Comparison of ENCODE assay signal across 9 mouse cellular contexts in the genomic region with DNA sequence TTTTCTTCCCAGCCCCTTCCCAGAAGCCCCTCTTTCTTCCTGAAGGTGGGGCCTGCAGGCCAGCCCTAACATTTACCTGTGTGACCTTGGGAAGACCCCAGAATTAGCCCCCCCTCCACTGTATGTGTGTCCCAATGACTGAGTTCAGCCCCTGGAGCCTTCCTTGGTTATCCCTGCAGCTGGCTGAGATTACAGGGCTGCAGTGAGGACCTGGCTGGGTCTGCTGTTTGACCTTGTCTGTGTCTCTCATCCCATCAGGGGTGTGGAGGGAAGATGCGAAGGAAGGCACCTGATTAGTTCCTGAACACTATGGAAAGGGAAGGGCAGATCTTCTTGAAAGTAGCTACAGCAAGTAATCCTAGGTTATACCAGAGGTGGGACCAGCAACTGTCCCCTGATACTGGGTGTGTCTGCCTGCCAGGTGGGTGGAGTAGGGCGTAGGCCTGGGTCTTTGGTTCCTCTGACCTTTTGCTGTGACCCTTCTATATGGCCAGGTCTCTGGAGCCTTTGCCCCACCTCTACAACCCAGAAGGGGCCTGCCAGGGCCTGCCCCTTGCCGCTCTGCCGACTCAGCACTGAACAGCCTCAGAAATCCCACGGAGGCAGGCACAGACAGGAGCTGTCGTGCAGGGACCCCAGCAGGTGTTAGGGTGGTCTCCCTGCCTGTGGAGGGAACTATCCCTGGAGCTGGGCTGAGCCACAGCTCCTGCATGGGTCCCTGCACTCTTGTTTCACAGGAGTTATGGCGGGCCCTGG. TPM values are rescaled to one million over a fixed set of nuclear protein-coding genes. Genes with fewer than 3 reads are reported as not detected.
DNase-seq lines count a peak whose midpoint lies in the region; ATAC-seq and TF ChIP-seq lines count a peak whose summit lies in the region.
"Had no signal": no experiment of that assay in that cellular context is flagged by ENCODE, and none has a peak within 500 bp of the region (broad histone marks: within the 10 kb centered on the region; RNA-seq: fewer than 3 reads in every experiment).

No protein-coding gene starts in this region.

- no peak for TF ChIP-seq CTCF in stomach, postnatal 0 days (IDR thresholded peaks at IDR 0.05; ENCODE audit: low read depth)

- no peak for DNase-seq in heart, embryonic 10.5 days (ENCODE audit: low spot score)
- no peak for DNase-seq in heart, adult 18-20 months
- DNase-seq in neural tube, embryonic 10.5 days (ENCODE audit: extremely low spot score, low spot score): no peak
- no peak for DNase-seq in limb, embryonic 11.5 days (ENCODE audit: low spot score)
- DNase-seq in stomach, postnatal 0 days (ENCODE audit: low spot score): no peak
- DNase-seq in thymus, adult 18-20 months: no peak
- no peak for DNase-seq in layer of hippocampus, postnatal 25 days (ENCODE audit: extremely low spot score in 1 of 2, low spot score in 1 of 2)

- no peaks in the 10 kb centered on the region for H3K9me3 ChIP-seq in heart, embryonic 10.5 days
- H3K9me3 ChIP-seq in neural tube, embryonic 12.5 days: no peaks in the 10 kb centered on the region
- H3K9me3 ChIP-seq in limb, embryonic 11.5 days (ENCODE audit: control insufficient read depth, low read length): no peaks in the 10 kb centered on the region
- no peaks in the 10 kb centered on the region for H3K9me3 ChIP-seq in stomach, postnatal 0 days (ENCODE audit: control insufficient read depth, low read length)
- H3K9me3 ChIP-seq: limb, embryonic 12.5 days had no signal

- ATAC-seq in neural tube, embryonic 12.5 days (ENCODE audit: low FRiP score, low read depth): no peak
- ATAC-seq in limb, embryonic 11.5 days (ENCODE audit: insufficient number of reproducible peaks, low FRiP score, low TSS enrichment, low read depth): no peak
- no peak for ATAC-seq in stomach, postnatal 0 days (ENCODE audit: low FRiP score, low TSS enrichment)

- WGBS in heart, embryonic 10.5 days: 80% methylated on average over 7 of the region's 7 CpGs
- 85% methylated on average over 7 of the region's 7 CpGs for WGBS in neural tube, embryonic 12.5 days
- 76% methylated on average over 6 of the region's 7 CpGs for WGBS in limb, embryonic 11.5 days
- WGBS in stomach, postnatal 0 days: 58% methylated on average over 7 of the region's 7 CpGs

- peak overlapping the region; percentile 93 for H3K4me3 ChIP-seq in heart, embryonic 10.5 days
- no peak overlapping the region for H3K4me3 ChIP-seq in neural tube, embryonic 12.5 days
- no peak overlapping the region for H3K4me3 ChIP-seq in limb, embryonic 11.5 days (ENCODE audit: low read depth, low read length)
- H3K4me3 ChIP-seq in stomach, postnatal 0 days (ENCODE audit: low read depth, low read length): 0 out of 2 replicates have a peak overlapping the region, but pooled peaks have one; percentile 13

- H3K27ac ChIP-seq in heart, embryonic 10.5 days: peak overlapping the region; percentile 98
- no peak overlapping the region for H3K27ac ChIP-seq in neural tube, embryonic 12.5 days
- peak overlapping the region; percentile 25 for H3K27ac ChIP-seq in limb, embryonic 11.5 days (replicated peaks; ENCODE audit: low read depth, low read length)
- peak overlapping the region; percentile 96 for H3K27ac ChIP-seq in stomach, postnatal 0 days (replicated peaks)

- H3K9ac ChIP-seq in neural tube, embryonic 12.5 days: peak overlapping the region; percentile 41
- H3K9ac ChIP-seq in limb, embryonic 11.5 days (ENCODE audit: low read length): peak overlapping the region; percentile 12; the same call in 1 of the 2 replicates
- H3K9ac ChIP-seq in stomach, postnatal 0 days (ENCODE audit: low read length): peak overlapping the region; percentile 87

- H3K36me3 ChIP-seq in heart, embryonic 10.5 days: peaks cover 44% of the 10 kb centered on the region
- H3K36me3 ChIP-seq in neural tube, embryonic 12.5 days: peaks cover 34% of the 10 kb centered on the region
- H3K36me3 ChIP-seq in limb, embryonic 11.5 days (ENCODE audit: control insufficient read depth, insufficient read depth, low read length): peaks cover 27% of the 10 kb centered on the region
- H3K36me3 ChIP-seq in stomach, postnatal 0 days (ENCODE audit: control insufficient read depth, insufficient read depth, low read length): peaks cover 18% of the 10 kb centered on the region

- no peaks in the 10 kb centered on the region for H3K27me3 ChIP-seq in heart, embryonic 10.5 days (ENCODE audit: insufficient read depth, poor library complexity, severe bottlenecking)
- no peaks in the 10 kb centered on the region for H3K27me3 ChIP-seq in neural tube, embryonic 12.5 days (replicated peaks)
- no peaks in the 10 kb centered on the region for H3K27me3 ChIP-seq in limb, embryonic 11.5 days (ENCODE audit: control insufficient read depth, insufficient read depth, low read length)
- no peaks in the 10 kb centered on the region for H3K27me3 ChIP-seq in stomach, postnatal 0 days (ENCODE audit: control insufficient read depth, insufficient read depth, low read length)
- H3K27me3 ChIP-seq: limb, embryonic 12.5 days had no signal

- peaks cover 85% of the 10 kb centered on the region for H3K4me1 ChIP-seq in heart, embryonic 10.5 days
- H3K4me1 ChIP-seq in neural tube, embryonic 12.5 days: peaks cover 57% of the 10 kb centered on the region
- H3K4me1 ChIP-seq in limb, embryonic 11.5 days (ENCODE audit: control insufficient read depth, insufficient read depth, low read length): peaks cover 28% of the 10 kb centered on the region
- H3K4me1 ChIP-seq in stomach, postnatal 0 days (replicated peaks; ENCODE audit: control insufficient read depth, insufficient read depth): peaks cover 9% of the 10 kb centered on the region

- no peak for TF ChIP-seq EP300 in stomach, postnatal 0 days (optimal IDR thresholded peaks at IDR 0.05)

- peak overlapping the region; percentile 99 for H3K4me2 ChIP-seq in neural tube, embryonic 12.5 days (replicated peaks)
- no peak overlapping the region; the same call in 1 of the 2 replicates for H3K4me2 ChIP-seq in limb, embryonic 11.5 days (ENCODE audit: low read depth, severe bottlenecking)
- peak overlapping the region; percentile 91 for H3K4me2 ChIP-seq in stomach, postnatal 0 days (replicated peaks; ENCODE audit: low read depth)

RNA-seq across cellular contexts. Expression of a gene that starts 6.6 kb away (rescaled TPM):
- polyA plus RNA-seq in heart, embryonic 10.5 days (2016; fragmentation: Nextera tagmentation; extraction: Ambion mirVana): 17.6 and 18.6 TPM in 2 replicates
- total RNA-seq in heart, adult 18-20 months (2021): 10 to 100 TPM; 33.8 to 34.9 TPM
- polyA plus RNA-seq in neural tube, embryonic 12.5 days (2016; fragmentation: Nextera tagmentation; extraction: Ambion mirVana): 15.6 and 17.5 TPM in 2 replicates
- 6.7 and 8.4 TPM in 2 replicates for polyA plus RNA-seq in limb, embryonic 11.5 days (2014; fragmentation: Nextera tagmentation; extraction: Ambion mirVana)
- polyA plus RNA-seq in stomach, postnatal 0 days (2015; fragmentation: Nextera tagmentation; extraction: Ambion mirVana): 87.5 and 94.1 TPM in 2 replicates
- 100 to 1,000 TPM in 1 of 2 experiments, 10 to 100 TPM in 1; 94.7 to 101 TPM for total RNA-seq in layer of hippocampus, postnatal 25 days (2021)

RNA-seq across cellular contexts. Expression of a gene that starts 26.1 kb away (rescaled TPM):
- polyA plus RNA-seq in heart, embryonic 10.5 days (2016; fragmentation: Nextera tagmentation; extraction: Ambion mirVana): 53.5 and 62.2 TPM in 2 replicates
- 10 to 100 TPM; 16.5 to 16.9 TPM for total RNA-seq in heart, adult 18-20 months (2021)
- 67.6 and 70.6 TPM in 2 replicates for polyA plus RNA-seq in neural tube, embryonic 12.5 days (2016; fragmentation: Nextera tagmentation; extraction: Ambion mirVana)
- 53.3 and 56.9 TPM in 2 replicates for polyA plus RNA-seq in limb, embryonic 11.5 days (2014; fragmentation: Nextera tagmentation; extraction: Ambion mirVana)
- 18.7 and 20.9 TPM in 2 replicates for polyA plus RNA-seq in stomach, postnatal 0 days (2015; fragmentation: Nextera tagmentation; extraction: Ambion mirVana)
- 10 to 100 TPM; 28.2 to 28.9 TPM for total RNA-seq in layer of hippocampus, postnatal 25 days (2021)

RNA-seq across cellular contexts. Expression of a gene that starts 34.8 kb away (rescaled TPM):
- 447 and 460 TPM in 2 replicates for polyA plus RNA-seq in heart, embryonic 10.5 days (2016; fragmentation: Nextera tagmentation; extraction: Ambion mirVana)
- 1,000 to 10,000 TPM; 1,062 to 1,185 TPM for total RNA-seq in heart, adult 18-20 months (2021)
- polyA plus RNA-seq in neural tube, embryonic 12.5 days (2016; fragmentation: Nextera tagmentation; extraction: Ambion mirVana): 515 and 520 TPM in 2 replicates
- polyA plus RNA-seq in limb, embryonic 11.5 days (2014; fragmentation: Nextera tagmentation; extraction: Ambion mirVana): 428 TPM in 2 replicates
- 337 and 380 TPM in 2 replicates for polyA plus RNA-seq in stomach, postnatal 0 days (2015; fragmentation: Nextera tagmentation; extraction: Ambion mirVana)
- 100 to 1,000 TPM; 896 to 944 TPM for total RNA-seq in layer of hippocampus, postnatal 25 days (2021)

RNA-seq across cellular contexts. Expression of a gene that starts 35.9 kb away (rescaled TPM):
- 173 and 196 TPM in 2 replicates for polyA plus RNA-seq in heart, embryonic 10.5 days (2016; fragmentation: Nextera tagmentation; extraction: Ambion mirVana)
- total RNA-seq in heart, adult 18-20 months (2021): 100 to 1,000 TPM; 118 to 132 TPM
- polyA plus RNA-seq in neural tube, embryonic 12.5 days (2016; fragmentation: Nextera tagmentation; extraction: Ambion mirVana): 230 and 232 TPM in 2 replicates
- polyA plus RNA-seq in limb, embryonic 11.5 days (2014; fragmentation: Nextera tagmentation; extraction: Ambion mirVana): 230 and 239 TPM in 2 replicates
- 135 and 142 TPM in 2 replicates for polyA plus RNA-seq in stomach, postnatal 0 days (2015; fragmentation: Nextera tagmentation; extraction: Ambion mirVana)
- total RNA-seq in layer of hippocampus, postnatal 25 days (2021): 100 to 1,000 TPM; 123 to 127 TPM

RNA-seq across cellular contexts. Expression of a gene that starts 41.2 kb away (rescaled TPM):
- polyA plus RNA-seq in heart, embryonic 10.5 days (2016; fragmentation: Nextera tagmentation; extraction: Ambion mirVana): 56.3 and 78.7 TPM in 2 replicates
- total RNA-seq in heart, adult 18-20 months (2021): 10 to 100 TPM; 29.9 to 34.5 TPM
- 87.7 and 88.4 TPM in 2 replicates for polyA plus RNA-seq in neural tube, embryonic 12.5 days (2016; fragmentation: Nextera tagmentation; extraction: Ambion mirVana)
- polyA plus RNA-seq in limb, embryonic 11.5 days (2014; fragmentation: Nextera tagmentation; extraction: Ambion mirVana): 43.3 and 49.1 TPM in 2 replicates
- 44.6 and 51.8 TPM in 2 replicates for polyA plus RNA-seq in stomach, postnatal 0 days (2015; fragmentation: Nextera tagmentation; extraction: Ambion mirVana)
- 10 to 100 TPM; 71.7 to 71.8 TPM for total RNA-seq in layer of hippocampus, postnatal 25 days (2021)

Comparison
In these comparisons a context has a peak if more than half of its experiments do, and no peak if none do; other contexts are left out.
1. H3K4me3 ChIP-seq: peak in heart, embryonic 10.5 days (single experiment) and stomach, postnatal 0 days (single experiment); none in neural tube, embryonic 12.5 days (single experiment) and limb, embryonic 11.5 days (single experiment).
2. H3K9ac ChIP-seq: peak in every context shown above with its lines; median percentile 87 in stomach, postnatal 0 days; 41 in neural tube, embryonic 12.5 days; 12 in limb, embryonic 11.5 days.